Mouse (Mus musculus): ENCODE data around the gene Sucla2. TPM values are rescaled to one million over a fixed set of nuclear protein-coding genes. Genes with fewer than 3 reads are reported as not detected.
"Not testable (repeated sequence)": the region's sequence is repeated elsewhere in the genome, so short reads cannot be mapped to it uniquely, and the experiment has no call there.

Sucla2 gene
- total RNA-seq, 2 experiments from 2014 or later: 64.9 to 105 TPM

- no peak for ATAC-seq (ENCODE audit: poor library complexity, severe bottlenecking)
These were observed 74.6 kb downstream of the Sucla2 start for GRCm38 (mm10) chr14:73599720-73600119.

DNA sequence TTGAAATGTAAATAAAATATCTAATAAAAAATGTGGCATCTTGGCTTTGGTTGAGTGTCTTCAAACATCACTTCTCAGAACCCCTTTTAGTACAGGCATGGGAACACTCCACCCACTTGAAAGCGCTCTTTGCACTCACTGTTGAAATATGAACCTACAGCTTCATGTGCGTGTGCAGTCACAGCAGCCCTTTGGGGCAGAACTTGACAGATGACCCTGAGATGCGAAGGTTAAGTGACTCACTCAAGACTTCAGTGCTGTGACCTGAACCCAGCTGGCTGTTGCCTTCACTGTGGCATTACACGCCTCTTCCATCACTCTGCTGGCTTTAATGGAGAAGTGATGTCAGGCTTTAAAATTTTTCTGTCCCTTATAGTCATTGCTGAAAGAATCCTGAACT is 82.6 kb downstream of the Sucla2 start:
- ATAC-seq (ENCODE audit: poor library complexity, severe bottlenecking): no peak

DNA sequence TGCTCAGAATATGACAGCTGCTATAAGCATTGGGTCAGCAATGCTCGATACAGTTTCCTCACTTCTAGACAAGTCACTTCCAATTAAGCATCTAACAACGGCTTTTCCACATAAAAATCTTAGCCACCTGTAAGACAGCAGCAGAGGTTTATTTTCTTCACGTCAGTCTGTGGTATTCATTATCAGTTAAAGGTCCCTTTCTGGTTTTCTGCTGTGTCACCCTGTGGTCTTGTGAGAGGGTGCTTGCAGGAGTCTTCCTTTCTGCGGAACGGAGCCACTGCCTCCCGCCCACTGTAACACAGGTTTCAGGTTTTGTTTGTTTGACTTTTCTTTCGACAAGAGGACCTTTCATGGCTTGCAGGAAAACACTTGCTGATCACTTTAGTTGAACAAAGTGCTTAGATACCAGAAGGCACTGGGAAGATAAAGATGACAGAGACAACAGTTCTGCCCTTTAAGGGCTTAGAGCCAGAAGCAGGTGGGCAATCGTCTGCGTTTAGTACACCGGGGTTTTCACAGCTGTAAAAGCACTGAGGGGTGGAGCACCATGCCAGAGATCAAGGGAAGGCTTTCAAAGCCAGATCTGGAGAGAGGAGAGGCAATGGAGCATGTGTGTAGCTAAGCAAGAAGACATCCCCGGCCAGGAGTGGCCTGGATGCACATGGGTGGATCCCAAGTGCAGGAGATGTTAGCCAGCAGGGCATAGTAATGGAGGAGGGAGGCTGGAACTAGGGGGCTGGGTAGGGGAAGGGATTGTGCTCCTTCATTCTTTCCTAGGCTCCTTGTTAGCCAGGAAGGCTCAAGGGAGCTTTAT is 83.8 kb downstream of the Sucla2 start:
- ATAC-seq (ENCODE audit: poor library complexity, severe bottlenecking): no peak

- ATAC-seq (ENCODE audit: poor library complexity, severe bottlenecking): not testable (repeated sequence)
These were observed 89.8 kb downstream of the Sucla2 start for GRCm38 (mm10) chr14:73614961-73615360.

DNA sequence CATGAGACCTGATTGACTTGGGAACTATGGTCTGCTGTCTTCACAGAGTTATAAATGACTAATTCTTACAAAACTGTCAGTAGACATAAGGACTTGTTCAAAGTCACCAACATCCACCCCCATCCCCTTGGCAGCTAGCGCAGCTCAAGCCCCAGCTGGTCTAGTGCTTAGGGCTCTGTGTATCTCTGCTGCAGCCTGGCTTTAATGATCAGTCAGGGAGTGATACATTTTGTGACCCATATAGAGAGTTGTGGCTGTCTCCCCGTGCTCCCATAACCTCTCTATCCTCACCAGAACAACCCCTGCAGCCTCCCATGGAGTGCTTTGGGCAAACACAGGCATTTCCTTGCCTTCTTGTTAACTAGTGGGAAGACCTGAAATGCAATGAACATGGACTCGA is 95.8 kb downstream of the Sucla2 start:
- ATAC-seq (ENCODE audit: poor library complexity, severe bottlenecking): no peak

- no peak for ATAC-seq (ENCODE audit: poor library complexity, severe bottlenecking)
These were observed 97.9 kb downstream of the Sucla2 start for GRCm38 (mm10) chr14:73622988-73623387.

DNA sequence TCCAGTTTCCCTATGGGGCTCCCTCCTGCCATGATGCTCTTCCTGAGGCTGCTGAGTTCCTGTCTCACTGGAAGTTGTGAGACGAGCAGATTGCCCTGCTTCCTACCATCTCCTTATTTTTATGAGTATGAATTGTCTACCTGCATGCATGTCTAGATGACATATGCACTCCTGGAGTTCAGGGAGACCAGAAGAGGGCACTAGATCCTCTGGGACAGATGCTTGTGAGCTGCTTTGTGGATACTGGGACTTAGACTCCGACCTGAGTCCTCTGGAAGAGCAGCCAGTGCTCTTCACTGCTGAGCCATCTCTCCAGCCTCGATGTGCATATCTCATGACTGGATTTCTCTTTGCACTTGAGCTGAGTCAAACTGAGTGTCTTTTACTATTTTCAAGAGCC is 100.3 kb downstream of the Sucla2 start:
- ATAC-seq (ENCODE audit: poor library complexity, severe bottlenecking): no peak

DNA sequence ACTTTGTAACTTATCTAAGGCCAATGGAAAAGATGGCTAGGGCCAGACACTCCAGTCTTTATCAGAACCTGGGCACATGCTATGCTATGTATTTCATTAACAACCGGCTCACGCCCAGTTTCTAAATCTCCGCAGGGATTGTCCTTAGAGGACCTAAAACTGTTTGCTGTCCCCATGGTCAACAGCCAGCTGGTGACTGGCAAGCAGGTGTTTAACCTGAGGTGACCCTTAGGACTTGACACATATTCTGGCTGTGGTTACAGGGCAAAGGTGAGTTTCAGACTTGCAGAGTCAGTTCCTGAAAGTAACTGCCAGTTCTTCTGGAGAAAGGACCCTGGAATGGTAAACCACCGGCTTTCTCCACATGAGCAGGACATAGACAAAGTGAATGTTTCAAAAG is 106.4 kb downstream of the Sucla2 start:
- ATAC-seq (ENCODE audit: poor library complexity, severe bottlenecking): no peak

DNA sequence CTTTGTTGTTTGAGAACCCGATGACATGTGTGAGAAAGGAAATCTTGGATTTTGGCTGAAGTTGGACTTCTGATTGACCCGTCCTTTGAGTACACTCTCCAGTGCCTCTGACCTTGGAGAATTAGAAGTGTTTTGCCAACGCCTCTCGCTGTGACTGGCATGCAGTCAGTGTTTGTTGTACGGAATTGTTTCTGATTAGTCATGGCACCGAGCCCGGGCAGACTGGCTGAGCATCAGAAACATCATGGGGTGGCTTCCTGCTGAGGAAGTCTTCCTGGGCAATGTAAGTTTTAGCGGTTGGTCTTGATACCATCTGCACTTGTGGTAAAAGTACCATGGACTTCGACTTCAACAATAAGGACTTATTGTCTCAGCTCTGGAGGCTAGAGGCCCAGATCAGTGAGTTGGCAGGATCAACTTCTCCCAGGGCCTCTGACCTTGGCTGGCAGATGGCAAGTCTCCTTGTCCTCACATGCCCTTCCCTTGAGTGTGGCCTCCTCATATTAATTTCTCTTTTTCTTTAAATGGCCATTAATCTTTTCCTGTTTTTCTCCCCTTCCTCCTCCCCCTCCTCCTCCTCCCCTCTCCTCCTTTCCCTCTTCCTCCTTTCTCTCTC is 107.6 kb downstream of the Sucla2 start:
- no peak for ATAC-seq (ENCODE audit: poor library complexity, severe bottlenecking)

GRCm38 (mm10) chr14:73634356-73634755 is 109.2 kb downstream of the Sucla2 start:
- ATAC-seq (ENCODE audit: poor library complexity, severe bottlenecking): no peak

- no peak for ATAC-seq (ENCODE audit: poor library complexity, severe bottlenecking)
These were observed 112.3 kb downstream of the Sucla2 start for GRCm38 (mm10) chr14:73637460-73637859.

Other genes starting within 250 kb of the Sucla2 start
- 108 and 126 TPM in 2 replicates for gene Rb1, start 199.5 kb upstream of the Sucla2 start, total RNA-seq (2015)
- 43.9 and 56.8 TPM in 2 replicates for gene Rb1, start 199.5 kb upstream of the Sucla2 start, total RNA-seq (2017)
- gene Itm2b, start 140.0 kb upstream of the Sucla2 start, total RNA-seq (2015): 2,082 and 2,200 TPM in 2 replicates
- gene Itm2b, start 140.0 kb upstream of the Sucla2 start, total RNA-seq (2017): 1,839 and 1,925 TPM in 2 replicates
- 29.7 and 32.8 TPM in 2 replicates for gene Med4, start 15.3 kb upstream of the Sucla2 start, total RNA-seq (2015)
- 51.0 and 51.3 TPM in 2 replicates for gene Med4, start 15.3 kb upstream of the Sucla2 start, total RNA-seq (2017)
- 2.8 and 4.6 TPM in 2 replicates for gene Nudt15, start 22.9 kb downstream of the Sucla2 start, total RNA-seq (2015)
- gene Nudt15, start 22.9 kb downstream of the Sucla2 start, total RNA-seq (2017): 1.9 and 3.2 TPM in 2 replicates
- not detected in 2 replicates for gene Gm21750, start 135.9 kb downstream of the Sucla2 start, total RNA-seq (2015)
- gene Gm21750, start 135.9 kb downstream of the Sucla2 start, total RNA-seq (2017): not detected in 2 replicates